7 mouse cellular contexts compared by ENCODE assay signal in the genomic region with DNA sequence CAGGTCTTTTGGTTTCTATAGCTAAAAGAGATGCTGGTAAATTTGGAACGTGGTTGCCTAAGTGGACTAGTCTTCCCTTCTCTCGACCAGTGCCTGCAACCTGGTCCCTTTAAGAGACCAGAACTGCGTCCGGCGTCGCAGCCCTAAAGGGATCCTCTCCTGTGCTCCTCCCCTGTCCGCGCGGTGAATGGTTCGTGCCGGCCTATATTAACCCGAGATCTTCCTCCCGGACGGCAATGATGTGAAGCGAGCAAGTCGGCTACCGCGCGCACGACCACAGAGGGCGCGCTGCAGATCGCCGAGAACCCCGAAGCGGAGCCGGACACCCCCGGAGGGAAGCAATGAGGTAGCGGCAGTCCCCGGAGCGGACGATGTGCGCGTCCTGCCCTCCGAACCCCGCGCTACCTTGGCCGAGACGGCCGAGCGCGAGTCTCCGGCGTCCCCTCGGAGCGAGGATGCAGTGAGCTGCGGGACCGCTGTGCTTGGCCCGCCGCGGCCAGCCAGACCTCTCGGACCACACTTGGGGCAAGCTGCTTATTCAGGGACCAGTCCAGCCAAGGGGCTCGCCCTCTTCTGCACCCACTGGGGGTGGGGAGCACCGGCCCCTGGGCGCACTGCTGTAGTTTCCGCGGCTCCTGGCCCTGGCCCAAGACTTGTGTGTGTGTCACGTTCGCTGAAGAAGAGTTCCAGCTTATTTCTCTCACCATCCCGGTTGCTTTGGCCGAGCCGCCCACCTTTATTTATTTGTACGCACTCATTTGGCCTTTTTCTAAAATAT. TPM values are rescaled to one million over a fixed set of nuclear protein-coding genes. Genes with fewer than 3 reads are reported as not detected.
A peak's percentile ranks its signal among the peaks of the same experiment; 100 is the strongest.
DNase-seq lines count a peak whose midpoint lies in the region; ATAC-seq lines count a peak whose summit lies in the region.

Gene Fam43a, plus strand, starts transcription at position 233 of the 778 bp plus-strand sequence.

- under 1% methylated on average over 63 of the region's 63 CpGs for WGBS in limb, embryonic 13.5 days
- under 1% methylated on average over 63 of the region's 63 CpGs for WGBS in midbrain, embryonic 15.5 days

- H3K9ac ChIP-seq in limb, embryonic 13.5 days: peak within 1 kb of the TSS; percentile 75
- peak within 1 kb of the TSS; percentile 65 for H3K9ac ChIP-seq in midbrain, embryonic 15.5 days

- H3K36me3 ChIP-seq in limb, embryonic 13.5 days: no peaks in the 10 kb centered on the region
- no peaks in the 10 kb centered on the region for H3K36me3 ChIP-seq in midbrain, embryonic 15.5 days (replicated peaks)

- peak within 1 kb of the TSS; percentile 6; the same call in 1 of the 2 replicates for H3K27ac ChIP-seq in limb, embryonic 13.5 days
- peak within 1 kb of the TSS; percentile 58 for H3K27ac ChIP-seq in midbrain, embryonic 15.5 days

- H3K4me3 ChIP-seq in limb, embryonic 13.5 days: peak within 1 kb of the TSS; percentile 59
- peak within 1 kb of the TSS; percentile 55 for H3K4me3 ChIP-seq in midbrain, embryonic 15.5 days

- peak; percentile 57 for ATAC-seq in limb, embryonic 13.5 days (ENCODE audit: low FRiP score, low read depth)
- ATAC-seq in midbrain, embryonic 15.5 days (replicated peaks): peak; percentile 71

- peaks cover 52% of the 10 kb centered on the region for H3K4me1 ChIP-seq in limb, embryonic 13.5 days
- peaks cover 45% of the 10 kb centered on the region for H3K4me1 ChIP-seq in midbrain, embryonic 15.5 days

- H3K9me3 ChIP-seq in limb, embryonic 13.5 days: no peaks in the 10 kb centered on the region
- H3K9me3 ChIP-seq in midbrain, embryonic 15.5 days: no peaks in the 10 kb centered on the region

- peak within 1 kb of the TSS; percentile 97 for H3K4me2 ChIP-seq in limb, embryonic 13.5 days (replicated peaks)
- H3K4me2 ChIP-seq in midbrain, embryonic 15.5 days: peak within 1 kb of the TSS; percentile 97

- DNase-seq in adrenal gland, postnatal 10 days: peak; percentile 95
- DNase-seq in embryo, embryonic 9.5 days (ENCODE audit: extremely low spot score): peak; percentile 92
- DNase-seq in heart, adult 11 months: peak; percentile 100
- DNase-seq in kidney, adult 18-20 months: peak; percentile 94
- DNase-seq in spleen, adult 18-20 months: peak; percentile 91 to 94

- H3K27me3 ChIP-seq in limb, embryonic 13.5 days: peaks cover 52% of the 10 kb centered on the region
- peaks cover 27% of the 10 kb centered on the region for H3K27me3 ChIP-seq in midbrain, embryonic 15.5 days (replicated peaks)

RNA-seq across cellular contexts. Expression of gene Fam43a, which starts in this region (rescaled TPM):
- total RNA-seq in adrenal gland, postnatal 10 days (2021): 10 to 100 TPM; 37.4 to 47.7 TPM
- polyA plus RNA-seq in limb, embryonic 13.5 days (2015; fragmentation: Nextera tagmentation; extraction: Ambion mirVana): 13.8 and 13.9 TPM in 2 replicates
- 15.9 and 17.4 TPM in 2 replicates for polyA plus RNA-seq in midbrain, embryonic 15.5 days (2015; fragmentation: Nextera tagmentation; extraction: Ambion mirVana)

Comparison
In these comparisons a context has a peak if more than half of its experiments do, and no peak if none do; other contexts are left out.
1. Peak in every context shown above with its lines: DNase-seq, ATAC-seq, H3K4me3 ChIP-seq and H3K27ac ChIP-seq.